Mouse (Mus musculus): ENCODE measurements at regions not wholly inside any gene's neighbourhood (a gene's known extent, or its start where the extent isn't known, plus 50 kb on each side); places are given as distances from the start of the nearest gene placed in this dataset.
A peak's percentile ranks its signal among the peaks of the same experiment; 100 is the strongest.

DNA sequence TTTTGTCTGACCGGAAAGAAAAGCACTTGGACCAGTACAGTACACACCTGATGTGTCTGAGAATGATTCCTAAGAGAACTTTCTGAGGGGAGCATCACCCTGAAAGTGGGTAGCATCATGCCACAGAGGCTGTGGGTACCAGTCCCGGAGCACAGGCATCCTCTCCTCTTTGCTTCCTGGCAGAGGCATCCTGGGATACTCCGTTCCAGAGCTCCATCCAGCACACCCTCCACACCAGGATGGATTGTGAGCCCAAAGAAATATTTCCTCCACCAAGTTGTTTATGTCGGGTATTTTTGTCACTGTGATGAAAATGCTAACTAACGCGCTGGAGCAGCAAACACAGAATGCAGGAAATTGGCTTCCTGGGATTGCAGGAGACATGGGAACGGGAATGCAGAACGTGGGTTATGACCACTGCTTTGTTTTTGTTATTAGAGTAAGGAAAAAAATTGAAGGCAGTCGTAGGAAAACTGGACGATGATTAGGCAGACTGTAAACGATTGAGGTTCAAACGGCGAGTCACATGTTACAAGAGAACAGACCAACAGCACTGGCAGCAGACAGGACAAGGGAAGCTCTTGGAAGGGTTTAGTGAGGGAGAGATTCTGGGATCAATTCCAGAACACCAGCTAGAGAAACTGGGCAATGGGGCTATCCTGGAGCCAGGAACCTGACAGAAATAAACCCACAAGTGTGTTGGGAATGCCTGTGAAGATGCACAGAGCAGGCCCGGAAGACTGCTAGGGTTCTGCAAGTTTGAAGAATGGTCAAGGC is 134.6 kb downstream of the Fgf18 start:
- peak overlapping the region; percentile 53; the same call in 1 of the 2 replicates for H3K27ac ChIP-seq (replicated peaks; ENCODE audit: low read depth, low read length)
- DNase-seq (ENCODE audit: low spot score) = no peak
- no peak overlapping the region for H3K4me3 ChIP-seq (ENCODE audit: low read depth, low read length)
- 65% methylated on average over 14 of the region's 14 CpGs for WGBS
- H3K36me3 ChIP-seq (ENCODE audit: control insufficient read depth, insufficient read depth, low read length) = no peaks in the 10 kb centered on the region
- peaks cover 4% of the 10 kb centered on the region; the same call in 1 of the 2 replicates for H3K4me1 ChIP-seq (ENCODE audit: control insufficient read depth, insufficient read depth, low read length)
- H3K9me3 ChIP-seq (ENCODE audit: control insufficient read depth, low read length) = no peaks in the 10 kb centered on the region
- ATAC-seq (ENCODE audit: low read depth) = no peak
- H3K4me2 ChIP-seq (ENCODE audit: low read depth, low read length) = no peak overlapping the region
- no peak overlapping the region for H3K9ac ChIP-seq (ENCODE audit: low read depth, low read length)
- no peaks in the 10 kb centered on the region for H3K27me3 ChIP-seq (replicated peaks; ENCODE audit: control insufficient read depth, insufficient read depth, low read length)

DNA sequence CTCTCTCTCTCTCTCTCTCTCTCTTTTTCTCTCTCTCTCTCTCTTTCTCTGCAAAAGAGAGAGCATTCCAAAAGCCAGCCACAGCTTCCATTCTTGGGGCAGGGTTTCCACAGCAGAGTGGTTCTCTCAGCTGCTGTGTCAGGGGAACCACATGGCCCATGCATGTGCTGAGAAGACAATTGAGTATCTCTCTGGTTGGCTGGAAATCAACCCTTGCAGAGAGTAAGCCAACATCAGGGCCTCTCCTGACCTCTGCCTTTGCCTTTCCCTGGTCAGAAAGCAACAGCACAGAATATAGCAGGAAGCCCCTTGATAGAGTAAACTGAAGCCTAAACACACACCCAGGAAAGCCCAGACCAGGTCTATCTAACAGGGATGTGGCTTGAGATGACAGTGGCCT is 138.6 kb downstream of the Fgf18 start:
- DNase-seq (ENCODE audit: low spot score) = no peak
- Histone ChIP-seq H3K4me1 (ENCODE audit: control insufficient read depth, insufficient read depth, low read length) (peaks cover 8% of the 10 kb centered on the region; the same call in 1 of the 2 replicates), H3K4me3 (ENCODE audit: low read depth, low read length) (no peak overlapping the region), H3K9me3 (ENCODE audit: control insufficient read depth, low read length) (no peaks in the 10 kb centered on the region), H3K9ac (ENCODE audit: low read depth, low read length) (no peak overlapping the region), H3K27me3 (replicated peaks; ENCODE audit: control insufficient read depth, insufficient read depth, low read length) (no peaks in the 10 kb centered on the region), H3K36me3 (ENCODE audit: control insufficient read depth, insufficient read depth, low read length) (no peaks in the 10 kb centered on the region), H3K4me2 (ENCODE audit: low read depth, low read length) (no peak overlapping the region), H3K27ac (replicated peaks; ENCODE audit: low read depth, low read length) (no peak overlapping the region)
- no peak for ATAC-seq (ENCODE audit: low read depth)

DNA sequence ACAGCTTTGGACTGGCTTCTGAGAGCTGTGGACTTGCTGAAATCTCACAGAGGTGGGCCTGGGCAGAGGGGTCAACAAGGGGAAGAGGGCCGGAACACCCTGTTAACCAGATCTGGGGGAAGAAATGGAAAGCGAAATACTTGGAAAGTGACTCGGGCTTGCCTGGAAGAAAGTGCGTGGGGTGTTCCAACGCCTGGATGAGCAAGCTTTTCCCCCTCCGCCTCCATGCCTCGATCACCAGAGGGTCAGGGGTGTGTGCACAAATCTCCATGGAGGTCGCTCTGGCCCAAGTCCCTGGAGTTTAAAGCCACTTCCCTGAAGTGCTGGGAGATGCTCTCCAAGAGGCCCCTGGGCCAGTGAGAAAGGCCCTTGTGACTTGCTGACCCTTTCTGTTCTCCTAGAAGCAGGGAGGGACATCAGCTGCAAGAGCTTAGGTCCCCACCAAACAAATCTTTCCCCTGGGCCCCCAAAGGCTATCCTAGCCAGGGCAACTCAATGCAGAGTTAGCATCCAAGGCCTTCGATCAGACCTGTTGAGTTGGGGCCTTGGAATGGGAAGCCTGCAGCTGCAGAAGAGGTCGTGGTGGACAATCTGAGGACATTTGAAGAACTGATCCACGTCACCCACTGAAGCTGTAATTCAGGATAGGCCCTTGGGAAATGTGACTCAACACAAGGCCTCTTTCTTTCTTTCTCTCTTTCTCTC is 139.2 kb downstream of the Fgf18 start:
- WGBS = 85% methylated on average over 11 of the region's 11 CpGs
- no peaks in the 10 kb centered on the region for H3K9me3 ChIP-seq (ENCODE audit: control insufficient read depth, low read length)
- H3K4me1 ChIP-seq (ENCODE audit: control insufficient read depth, insufficient read depth, low read length) = peaks cover 3% of the 10 kb centered on the region; the same call in 1 of the 2 replicates
- no peak overlapping the region for H3K27ac ChIP-seq (replicated peaks; ENCODE audit: low read depth, low read length)
- no peak overlapping the region for H3K4me3 ChIP-seq (ENCODE audit: low read depth, low read length)
- H3K27me3 ChIP-seq (replicated peaks; ENCODE audit: control insufficient read depth, insufficient read depth, low read length) = no peaks in the 10 kb centered on the region
- no peak overlapping the region for H3K4me2 ChIP-seq (ENCODE audit: low read depth, low read length)
- no peak for DNase-seq (ENCODE audit: low spot score)
- no peak for ATAC-seq (ENCODE audit: low read depth)
- H3K36me3 ChIP-seq (ENCODE audit: control insufficient read depth, insufficient read depth, low read length) = no peaks in the 10 kb centered on the region
- H3K9ac ChIP-seq (ENCODE audit: low read depth, low read length) = no peak overlapping the region

DNA sequence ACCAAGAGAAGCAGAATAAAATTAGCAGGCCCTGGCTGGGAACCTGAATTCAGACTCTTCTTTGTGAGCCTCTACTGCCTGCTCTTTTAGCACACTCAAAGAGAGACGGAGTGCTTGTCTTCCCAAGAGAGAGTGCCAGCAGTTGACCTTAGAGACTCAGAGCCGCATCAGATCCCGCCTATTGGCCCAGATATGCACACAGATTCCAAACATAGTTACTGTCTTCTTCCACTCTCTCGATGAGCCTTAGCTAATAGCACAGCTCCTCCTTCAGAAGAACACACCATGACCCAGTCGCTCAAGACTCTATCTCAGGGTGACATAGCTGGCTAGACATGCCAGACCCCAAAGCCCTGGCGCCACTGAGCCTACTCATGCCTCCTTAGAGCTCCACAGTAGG is 139.8 kb downstream of the Fgf18 start:
- H3K36me3 ChIP-seq (ENCODE audit: control insufficient read depth, insufficient read depth, low read length) = no peaks in the 10 kb centered on the region
- WGBS = 75% methylated on average over 6 of the region's 6 CpGs
- H3K27me3 ChIP-seq (replicated peaks; ENCODE audit: control insufficient read depth, insufficient read depth, low read length) = no peaks in the 10 kb centered on the region

DNA sequence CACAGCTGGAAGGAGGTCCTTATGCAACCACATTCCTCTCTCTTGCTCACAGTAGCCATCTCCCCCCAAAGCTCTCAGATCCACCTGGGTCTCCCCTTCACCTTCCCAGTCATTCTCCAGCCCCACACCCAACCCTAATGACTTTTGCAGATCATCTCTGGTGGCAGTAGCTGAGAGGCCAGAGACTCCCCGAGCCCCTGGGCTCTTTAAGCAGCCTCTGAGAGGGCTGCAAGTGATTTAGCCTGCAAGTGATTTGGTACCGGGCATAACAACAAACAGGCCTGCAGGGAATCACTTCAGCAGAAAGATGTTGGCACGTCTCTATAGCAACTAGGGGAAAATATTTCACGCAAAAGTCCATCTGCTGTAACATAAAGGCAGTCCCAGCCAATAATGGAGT is 142.0 kb downstream of the Fgf18 start:
- Histone ChIP-seq H3K4me1 (ENCODE audit: control insufficient read depth, insufficient read depth, low read length) (peaks cover 3% of the 10 kb centered on the region; the same call in 1 of the 2 replicates), H3K27me3 (replicated peaks; ENCODE audit: control insufficient read depth, insufficient read depth, low read length) (no peaks in the 10 kb centered on the region), H3K9me3 (ENCODE audit: control insufficient read depth, low read length) (no peaks in the 10 kb centered on the region), H3K9ac (ENCODE audit: low read depth, low read length) (no peak overlapping the region), H3K36me3 (ENCODE audit: control insufficient read depth, insufficient read depth, low read length) (no peaks in the 10 kb centered on the region), H3K4me2 (ENCODE audit: low read depth, low read length) (no peak overlapping the region), H3K4me3 (ENCODE audit: low read depth, low read length) (no peak overlapping the region), H3K27ac (replicated peaks; ENCODE audit: low read depth, low read length) (no peak overlapping the region)
- ATAC-seq (ENCODE audit: low read depth) (0 out of 2 replicates have a peak, but pooled peaks have one; percentile 30), DNase-seq (ENCODE audit: low spot score) (peak; percentile 53)
- WGBS = 19% methylated on average over 4 of the region's 4 CpGs

More for the DNA sequence above, 139.8 kb downstream of the Fgf18 start:
- no peak for DNase-seq (ENCODE audit: low spot score)
- no peak overlapping the region for H3K27ac ChIP-seq (replicated peaks; ENCODE audit: low read depth, low read length)
- H3K9ac ChIP-seq (ENCODE audit: low read depth, low read length) = no peak overlapping the region
- peaks cover 3% of the 10 kb centered on the region; the same call in 1 of the 2 replicates for H3K4me1 ChIP-seq (ENCODE audit: control insufficient read depth, insufficient read depth, low read length)
- H3K4me3 ChIP-seq (ENCODE audit: low read depth, low read length) = no peak overlapping the region
- no peak for ATAC-seq (ENCODE audit: low read depth)
- H3K9me3 ChIP-seq (ENCODE audit: control insufficient read depth, low read length) = no peaks in the 10 kb centered on the region
- H3K4me2 ChIP-seq (ENCODE audit: low read depth, low read length) = no peak overlapping the region

DNA sequence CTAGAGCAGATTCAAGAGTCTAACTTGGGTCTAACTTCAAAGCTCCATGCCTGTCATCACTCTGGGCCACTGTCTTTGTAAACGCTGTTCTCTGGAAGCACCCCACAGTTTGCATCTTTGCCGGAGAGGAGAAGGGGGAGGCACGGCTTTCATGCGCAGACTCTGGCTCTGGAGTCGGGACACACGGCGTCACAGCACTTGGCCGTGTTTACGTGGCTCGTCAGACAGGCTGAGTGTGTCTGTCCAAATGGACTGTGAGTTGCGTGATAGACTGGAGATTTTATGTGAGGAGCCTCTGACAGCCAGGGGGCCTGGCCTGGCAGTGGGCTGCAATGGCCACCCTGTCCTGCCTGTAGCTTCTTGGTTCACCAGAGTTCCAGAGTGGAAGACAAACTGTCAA is 142.6 kb downstream of the Fgf18 start:
- DNase-seq (ENCODE audit: low spot score) = no peak
- H3K4me3 ChIP-seq (ENCODE audit: low read depth, low read length) = no peak overlapping the region
- H3K27me3 ChIP-seq (replicated peaks; ENCODE audit: control insufficient read depth, insufficient read depth, low read length) = no peaks in the 10 kb centered on the region
- no peak overlapping the region for H3K4me2 ChIP-seq (ENCODE audit: low read depth, low read length)
- H3K27ac ChIP-seq (replicated peaks; ENCODE audit: low read depth, low read length) = no peak overlapping the region
- no peak overlapping the region for H3K9ac ChIP-seq (ENCODE audit: low read depth, low read length)
- peaks cover 3% of the 10 kb centered on the region; the same call in 1 of the 2 replicates for H3K4me1 ChIP-seq (ENCODE audit: control insufficient read depth, insufficient read depth, low read length)
- WGBS = 74% methylated on average over 11 of the region's 11 CpGs
- no peak for ATAC-seq (ENCODE audit: low read depth)
- H3K36me3 ChIP-seq (ENCODE audit: control insufficient read depth, insufficient read depth, low read length) = no peaks in the 10 kb centered on the region
- H3K9me3 ChIP-seq (ENCODE audit: control insufficient read depth, low read length) = no peaks in the 10 kb centered on the region

DNA sequence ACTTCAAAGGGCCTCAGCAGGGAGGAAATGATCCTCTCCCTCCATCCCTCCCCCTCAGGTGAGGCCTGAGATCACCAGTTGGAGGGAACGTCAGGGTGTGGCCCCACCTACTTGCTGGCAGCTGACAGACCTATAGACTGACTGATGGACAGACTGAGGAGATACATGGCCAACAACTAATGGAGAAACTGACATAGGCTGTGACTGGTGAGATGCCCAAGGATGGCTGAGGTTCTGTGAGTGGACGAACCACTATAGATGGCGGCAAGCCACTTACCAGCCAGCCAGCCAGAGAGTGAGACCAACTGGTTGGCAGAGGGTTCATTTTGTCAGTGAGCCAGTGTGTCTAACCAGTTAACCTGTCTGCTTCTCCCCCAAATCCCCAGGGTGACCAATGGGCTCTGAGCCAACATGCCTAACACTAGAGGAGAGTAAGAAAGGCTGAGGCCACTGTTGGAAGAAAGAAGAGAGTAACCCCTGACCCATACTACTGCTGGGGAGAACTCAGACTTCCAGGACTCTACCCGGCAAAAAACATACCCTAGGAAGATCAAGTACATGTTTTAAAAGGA is 147.4 kb downstream of the Fgf18 start:
- H3K9ac ChIP-seq (ENCODE audit: low read depth, low read length) = no peak overlapping the region
- ATAC-seq (ENCODE audit: low read depth) = no peak
- 80% methylated on average over 4 of the region's 4 CpGs for WGBS
- no peaks in the 10 kb centered on the region; the same call in 1 of the 2 replicates for H3K4me1 ChIP-seq (ENCODE audit: control insufficient read depth, insufficient read depth, low read length)
- no peaks in the 10 kb centered on the region for H3K27me3 ChIP-seq (replicated peaks; ENCODE audit: control insufficient read depth, insufficient read depth, low read length)
- H3K4me3 ChIP-seq (ENCODE audit: low read depth, low read length) = no peak overlapping the region
- H3K27ac ChIP-seq (replicated peaks; ENCODE audit: low read depth, low read length) = no peak overlapping the region
- no peak overlapping the region for H3K4me2 ChIP-seq (ENCODE audit: low read depth, low read length)
- no peaks in the 10 kb centered on the region for H3K9me3 ChIP-seq (ENCODE audit: control insufficient read depth, low read length)
- no peaks in the 10 kb centered on the region for H3K36me3 ChIP-seq (ENCODE audit: control insufficient read depth, insufficient read depth, low read length)
- DNase-seq (ENCODE audit: low spot score) = no peak

DNA sequence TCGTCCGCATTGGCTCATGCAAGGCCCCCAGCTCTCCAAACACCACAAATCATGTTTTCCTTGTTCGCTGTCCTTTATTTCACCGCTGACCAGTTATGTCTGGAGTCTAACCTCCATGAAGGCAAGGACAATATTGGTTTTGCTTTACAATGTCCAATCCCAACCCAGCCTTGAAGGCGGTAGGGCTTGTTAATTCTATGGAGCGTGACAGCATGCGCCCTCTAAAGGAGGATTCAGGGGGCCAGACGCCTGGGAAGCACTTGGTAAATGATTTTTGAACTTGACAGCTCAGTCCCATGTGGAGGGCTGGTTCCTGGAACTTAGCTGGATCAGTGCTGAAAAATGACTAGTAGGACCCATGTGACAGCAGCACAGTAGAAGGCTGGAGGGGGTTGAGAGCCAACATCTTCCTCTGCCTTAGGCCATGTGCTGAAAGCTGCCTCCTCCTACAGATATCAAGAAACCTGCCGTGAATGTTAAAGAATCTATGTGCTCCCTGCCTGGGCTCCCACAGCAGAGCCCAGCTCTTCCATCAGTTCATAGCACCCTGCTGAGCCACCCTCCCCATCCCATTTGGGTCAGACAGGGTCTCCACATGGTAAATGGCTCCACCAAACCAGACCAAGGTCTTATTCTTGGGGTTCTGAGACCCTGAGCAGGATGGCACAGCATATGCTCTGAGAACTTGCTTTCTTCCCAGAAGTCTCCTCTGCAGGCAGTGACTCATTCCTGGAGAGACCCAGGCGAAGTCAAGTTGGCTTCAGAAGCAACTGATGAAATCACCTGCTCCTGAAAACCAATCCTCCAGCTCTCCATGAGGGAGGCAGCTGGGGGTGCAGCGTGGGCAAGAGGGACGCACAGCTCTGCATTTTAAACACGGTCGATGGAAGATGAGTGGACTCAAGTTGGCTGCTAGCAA is 148.3 kb downstream of the Fgf18 start:
- Histone ChIP-seq H3K4me1 (ENCODE audit: control insufficient read depth, insufficient read depth, low read length) (no peaks in the 10 kb centered on the region), H3K9me3 (ENCODE audit: control insufficient read depth, low read length) (no peaks in the 10 kb centered on the region), H3K36me3 (ENCODE audit: control insufficient read depth, insufficient read depth, low read length) (no peaks in the 10 kb centered on the region), H3K9ac (ENCODE audit: low read depth, low read length) (no peak overlapping the region), H3K4me2 (ENCODE audit: low read depth, low read length) (no peak overlapping the region), H3K27me3 (replicated peaks; ENCODE audit: control insufficient read depth, insufficient read depth, low read length) (no peaks in the 10 kb centered on the region), H3K27ac (replicated peaks; ENCODE audit: low read depth, low read length) (no peak overlapping the region), H3K4me3 (ENCODE audit: low read depth, low read length) (no peak overlapping the region)
- 82% methylated on average over 14 of the region's 14 CpGs for WGBS
- no peak for ATAC-seq (ENCODE audit: low read depth)
- no peak for DNase-seq (ENCODE audit: low spot score)
